Mouse (Mus musculus): ENCODE results near the gene Heyl. TPM values are rescaled to one million over a fixed set of nuclear protein-coding genes. Genes with fewer than 3 reads are reported as not detected.

Gene Heyl
- 1.7 and 2.6 TPM in 2 replicates for polyA plus RNA-seq (2021; fragmentation: Nextera tagmentation)
- long read RNA-seq, experiment 1, full-length matches to known transcripts = 4 of 9 reads
- long read RNA-seq, experiment 1, partial matches to known transcripts = 2 of 9 reads
- long read RNA-seq, experiment 1, other reads (novel, unspliced or antisense) = 3 of 9 reads
- long read RNA-seq, experiment 2, full-length matches to known transcripts = 1 of 3 reads
- long read RNA-seq, experiment 2, partial matches to known transcripts = 0 of 3 reads
- long read RNA-seq, experiment 2, other reads (novel, unspliced or antisense) = 2 of 3 reads

GRCm38 (mm10) chr4:123233492-123234084 is at the start of gene Heyl:
Gene Heyl, plus strand, starts transcription at chr4:123233556.

GRCm38 (mm10) chr4:123201186-123202093 is 31.9 kb upstream of the Heyl start, which contains the start of gene Nt5c1a:
Gene Nt5c1a, plus strand, starts transcription at chr4:123201504.

DNA sequence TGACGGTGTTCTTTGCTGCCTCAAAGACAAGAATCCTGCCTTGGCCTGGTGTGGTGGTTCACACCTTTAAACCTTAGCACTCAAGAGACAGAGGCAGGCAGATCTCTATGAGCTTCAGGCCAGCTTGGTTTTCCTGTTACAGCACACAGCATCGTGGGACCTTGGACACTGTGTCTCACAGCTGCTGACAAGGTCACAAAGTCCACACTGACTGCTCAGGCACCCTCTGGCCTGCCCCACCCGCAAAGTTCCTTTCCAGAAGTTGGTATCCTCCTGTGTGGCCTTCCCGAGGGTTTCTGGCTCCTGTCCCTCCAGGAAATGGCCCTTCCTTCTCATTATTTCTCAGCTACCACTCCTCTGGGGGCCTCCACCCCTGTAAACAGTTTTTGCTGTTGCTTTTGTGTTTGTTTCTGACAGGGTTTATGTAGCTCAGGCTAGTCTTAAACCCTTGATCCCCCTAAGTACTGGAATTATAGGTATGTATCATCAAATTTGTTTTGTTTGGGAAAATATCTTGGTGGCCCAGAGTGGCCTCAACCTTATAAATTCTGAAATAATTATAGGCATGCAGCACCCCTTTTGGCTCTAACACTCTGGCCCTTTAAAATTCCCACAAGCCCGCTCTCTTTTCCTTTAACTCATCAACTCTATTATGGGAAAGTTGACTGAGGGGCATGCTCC is 28.5 kb downstream of the Heyl start, which contains the start of gene Pabpc4:
Gene Pabpc4, plus strand, starts transcription at position 631 of the 681 bp plus-strand sequence.

Other genes with a start within 250 kb of the Heyl start
- gene Mycl, start 237.9 kb upstream of the Heyl start, polyA plus RNA-seq (2021; fragmentation: Nextera tagmentation) = 3.0 and 6.6 TPM in 2 replicates
- 4.4 and 5.9 TPM in 2 replicates for gene Trit1, start 217.0 kb upstream of the Heyl start, polyA plus RNA-seq (2021; fragmentation: Nextera tagmentation)
- gene Bmp8b, start 128.4 kb upstream of the Heyl start, polyA plus RNA-seq (2021; fragmentation: Nextera tagmentation) = 0.05 TPM in 1 of 2 replicates, not detected in the other
- gene Oxct2b, start 117.3 kb upstream of the Heyl start, polyA plus RNA-seq (2021; fragmentation: Nextera tagmentation) = 0.23 and 0.29 TPM in 2 replicates
- 31.6 and 41.4 TPM in 2 replicates for gene Ppie, start 93.6 kb upstream of the Heyl start, polyA plus RNA-seq (2021; fragmentation: Nextera tagmentation)
- 373 and 439 TPM in 2 replicates for gene Hpcal4, start 50.3 kb upstream of the Heyl start, polyA plus RNA-seq (2021; fragmentation: Nextera tagmentation)
- 5.9 and 10.0 TPM in 2 replicates for gene Nt5c1a, start 32.1 kb upstream of the Heyl start, polyA plus RNA-seq (2021; fragmentation: Nextera tagmentation)
- 6.9 and 7.1 TPM in 2 replicates for gene Pabpc4, start 28.8 kb downstream of the Heyl start, polyA plus RNA-seq (2021; fragmentation: Nextera tagmentation)
- gene Oxct2a, start 90.1 kb downstream of the Heyl start, polyA plus RNA-seq (2021; fragmentation: Nextera tagmentation) = not detected in 2 replicates
- 0.09 and 0.17 TPM in 2 replicates for gene Bmp8a, start 109.7 kb downstream of the Heyl start, polyA plus RNA-seq (2021; fragmentation: Nextera tagmentation)

Data from left cerebral cortex, adult 6 months (tissue).